Mouse (Mus musculus) right cerebral cortex, postnatal 14 days (tissue): ENCODE data around the gene Aplnr.

ENCODE experiments used
- DNase-seq: peaks from one replicate; pipeline ENCODE4 v3.0.0; 2022

The Aplnr gene

DNA sequence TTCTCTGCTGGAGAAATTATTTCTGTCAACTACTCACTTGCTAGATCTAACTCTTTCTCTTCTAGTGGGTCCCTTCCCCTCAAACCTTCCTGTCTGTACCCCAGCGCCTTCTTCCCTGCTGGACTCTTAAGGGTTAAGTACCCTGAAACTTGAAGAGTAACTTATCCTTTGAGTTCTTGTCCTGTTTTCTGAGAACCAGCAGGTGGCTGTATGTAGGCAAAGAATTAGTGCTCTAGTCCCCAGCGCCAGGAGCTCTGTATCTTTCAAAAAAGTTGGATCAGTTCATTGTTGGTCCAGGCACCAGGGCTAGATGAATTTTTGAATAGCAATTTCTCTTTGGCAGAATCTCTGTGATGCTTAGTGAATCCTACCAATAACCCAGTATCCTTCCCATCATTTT is 2.1 kb downstream of the Aplnr start:
- no peak for DNase-seq

DNA sequence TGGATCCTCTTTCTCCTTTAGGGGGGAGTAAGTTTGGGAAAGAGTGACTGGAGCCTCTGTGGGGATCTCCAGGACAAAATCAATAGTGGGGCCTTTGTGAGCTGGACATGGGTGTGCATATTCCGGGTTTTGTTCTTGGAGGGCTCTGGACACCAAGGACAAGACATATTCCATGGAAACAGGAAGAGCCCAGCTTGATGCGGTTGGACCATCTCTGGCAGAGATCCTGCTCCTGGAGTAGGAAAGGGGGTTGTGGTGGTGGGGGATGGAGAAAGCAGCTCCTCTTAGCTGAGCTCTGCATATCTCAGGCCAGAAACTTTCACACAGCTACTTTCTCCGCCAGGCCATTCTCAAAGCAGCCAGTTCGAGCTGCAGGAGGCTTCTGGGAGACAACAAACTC is 3.4 kb downstream of the Aplnr start:
- DNase-seq = no peak

DNA sequence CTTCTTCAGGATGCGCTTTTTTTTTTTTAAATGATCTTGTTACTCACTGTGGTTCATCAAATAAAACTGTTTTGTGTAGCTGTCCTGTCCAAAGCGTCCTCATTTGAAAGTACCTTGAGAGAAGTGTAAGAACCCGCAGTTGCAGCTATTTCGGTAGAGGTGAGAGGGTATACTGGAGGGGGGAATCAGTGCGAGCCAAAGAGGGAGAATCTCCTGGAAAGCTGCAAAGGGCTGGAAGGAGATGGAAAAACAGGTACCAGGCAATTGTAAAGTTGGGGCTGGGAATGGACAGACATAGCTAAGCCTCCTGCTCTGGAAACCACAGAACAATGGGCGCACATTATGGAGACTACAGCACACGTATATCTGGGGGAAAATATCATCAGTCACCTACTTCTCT is 3.8 kb downstream of the Aplnr start:
- no peak for DNase-seq

DNA sequence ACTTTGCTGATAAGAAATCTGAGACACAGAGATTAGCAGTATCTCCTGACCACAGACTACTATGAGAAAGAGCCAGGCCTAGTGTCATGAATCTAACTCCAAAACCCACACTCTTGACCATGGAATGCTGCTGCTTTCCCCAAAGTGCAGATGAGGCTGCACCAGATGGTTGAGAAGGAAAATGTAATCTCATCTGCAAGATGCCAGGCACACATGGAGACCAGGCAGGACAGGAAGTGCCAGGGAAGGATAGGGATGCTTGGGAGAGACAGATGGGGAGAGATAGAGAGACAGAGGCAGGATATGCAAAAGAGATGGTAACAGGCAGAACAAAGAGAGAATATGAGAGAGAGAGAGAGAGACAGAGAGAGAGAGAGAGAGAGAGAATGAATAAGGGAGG is 4.8 kb downstream of the Aplnr start:
- no peak for DNase-seq

DNA sequence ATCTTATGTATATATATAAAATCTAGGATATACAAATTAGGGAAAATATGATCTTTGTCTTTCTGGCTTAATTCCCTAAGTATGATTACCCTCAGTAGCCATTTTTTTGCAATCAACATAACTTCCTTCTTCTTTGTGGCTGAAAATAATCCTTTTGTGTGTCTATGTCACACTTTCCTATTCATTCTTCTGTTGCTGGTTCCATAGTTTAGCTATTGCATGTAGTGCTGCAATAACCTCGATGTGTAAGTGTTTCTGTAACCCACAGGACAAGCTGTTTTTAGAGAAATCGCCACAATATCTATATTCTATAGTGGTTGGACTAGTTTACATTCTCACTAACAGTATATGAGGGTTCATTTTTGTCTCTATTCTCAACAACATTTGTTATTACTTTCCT is 8.9 kb downstream of the Aplnr start:
- DNase-seq = no peak

DNA sequence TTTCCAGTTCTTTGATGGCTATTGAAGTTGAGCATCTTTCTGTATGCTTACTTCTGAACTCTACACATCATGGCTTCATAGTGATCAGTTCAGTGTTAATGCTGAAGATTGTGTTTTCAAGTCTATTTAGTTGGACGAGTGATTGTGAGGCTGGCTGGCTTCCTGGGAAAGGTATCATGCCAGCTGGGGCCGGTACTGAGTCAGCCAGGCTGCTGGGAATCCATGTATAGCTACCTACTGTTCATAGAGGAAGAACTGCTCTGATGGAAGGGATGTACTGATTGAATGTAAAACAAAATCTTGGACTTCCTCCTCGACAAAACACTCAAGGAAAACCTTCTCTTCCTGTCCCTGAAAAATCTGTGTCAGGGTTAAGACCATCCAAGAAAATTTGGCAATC is 9.3 kb downstream of the Aplnr start:
- no peak for DNase-seq

DNA sequence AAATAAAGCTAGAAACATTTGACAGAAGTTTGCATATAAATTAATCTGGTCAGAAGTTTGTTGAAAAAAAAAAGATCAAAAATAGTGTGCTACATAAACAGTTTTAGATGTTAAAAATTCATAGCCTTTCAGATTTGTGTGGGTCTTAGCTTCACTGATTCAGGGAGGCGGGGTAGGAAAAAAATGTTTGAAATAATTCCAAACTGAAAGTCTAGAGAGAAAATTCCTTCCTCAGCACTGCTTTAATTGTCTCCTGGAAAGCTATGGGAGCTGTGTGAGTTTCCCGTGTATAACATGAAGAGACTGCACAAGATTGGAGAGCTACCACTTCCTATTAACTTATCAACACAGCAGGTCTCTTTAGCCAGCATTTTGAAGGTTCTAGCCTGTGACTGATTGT is 11.5 kb downstream of the Aplnr start:
- no peak for DNase-seq

DNA sequence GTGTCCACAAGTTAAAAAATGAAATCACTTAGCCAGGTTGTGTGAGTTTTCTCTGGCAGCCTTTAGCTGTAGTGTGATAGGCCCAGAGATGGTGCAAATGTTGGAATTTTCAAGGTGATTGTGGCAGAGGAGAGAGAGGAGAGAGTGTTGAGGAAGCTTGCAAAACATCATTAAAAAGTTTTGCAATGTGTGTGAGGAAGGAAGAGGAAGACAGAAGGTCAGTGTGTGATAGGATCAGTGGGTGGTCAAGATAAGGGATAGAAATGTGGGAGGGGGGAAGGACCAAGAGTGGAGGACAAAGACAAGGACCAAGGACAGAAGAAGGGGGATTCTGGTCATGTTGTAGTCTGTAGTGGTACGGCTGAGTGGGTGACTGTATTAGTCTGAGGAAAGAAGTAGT is 14.3 kb downstream of the Aplnr start:
- DNase-seq = no peak

DNA sequence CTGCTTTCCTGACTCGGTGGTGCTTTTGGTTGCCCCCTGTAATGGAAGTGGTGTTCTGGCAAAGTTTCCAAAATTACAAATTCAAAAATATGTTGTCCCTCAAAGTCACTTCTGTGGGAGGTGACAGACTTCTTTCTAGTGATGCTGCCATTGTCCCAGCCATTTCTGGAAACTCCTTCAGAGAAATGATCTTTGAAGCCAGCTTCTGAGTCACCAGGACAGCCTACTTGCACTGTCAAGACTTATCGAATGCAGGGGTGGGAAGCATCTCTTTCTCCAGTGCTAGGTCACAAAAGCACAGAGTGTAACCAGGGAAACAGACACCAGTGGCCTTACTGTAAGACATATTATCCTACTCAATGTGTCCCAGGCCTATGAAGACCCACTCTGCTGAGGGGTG is 15.2 kb downstream of the Aplnr start:
- DNase-seq = no peak

DNA sequence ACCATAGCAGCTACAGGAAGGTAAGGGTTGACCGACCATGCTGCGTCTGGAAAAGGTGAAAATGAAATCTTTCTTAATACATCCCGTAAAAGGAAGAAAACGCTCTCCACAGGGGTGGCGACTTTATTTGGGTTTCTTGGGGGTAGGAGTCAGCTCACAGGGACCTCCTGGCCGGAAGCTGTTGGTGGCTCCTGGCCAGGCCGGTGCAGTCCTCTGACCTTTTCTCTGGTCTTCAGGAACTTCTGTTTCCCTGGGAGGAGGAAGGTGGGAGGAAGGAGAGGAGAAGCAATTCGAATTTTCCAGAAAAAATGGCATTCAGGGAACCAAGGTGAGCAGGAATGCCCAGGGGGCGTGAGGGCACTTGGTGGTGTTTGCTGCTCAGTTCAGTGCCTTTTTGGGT is 19.3 kb downstream of the Aplnr start:
- no peak for DNase-seq

DNA sequence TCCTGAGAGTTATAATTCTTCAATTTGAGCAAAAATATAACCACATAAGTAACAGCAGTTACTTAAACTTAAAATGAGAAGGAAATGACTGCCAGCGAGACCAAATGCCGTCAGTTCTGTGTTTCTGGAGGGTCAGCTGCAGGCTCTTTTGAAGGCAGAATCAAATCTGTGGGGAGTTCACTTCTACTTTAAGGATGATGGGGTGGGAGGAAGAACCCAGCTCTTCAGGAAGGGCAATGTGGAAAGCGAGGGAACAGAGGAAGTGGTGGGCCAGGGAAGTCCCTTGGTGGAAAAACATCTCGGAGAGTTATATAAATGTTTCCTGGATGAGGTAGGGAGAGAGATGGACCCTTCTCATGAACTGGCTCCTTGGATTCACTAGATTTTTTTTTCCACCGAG is 20.1 kb downstream of the Aplnr start:
- no peak for DNase-seq

DNA sequence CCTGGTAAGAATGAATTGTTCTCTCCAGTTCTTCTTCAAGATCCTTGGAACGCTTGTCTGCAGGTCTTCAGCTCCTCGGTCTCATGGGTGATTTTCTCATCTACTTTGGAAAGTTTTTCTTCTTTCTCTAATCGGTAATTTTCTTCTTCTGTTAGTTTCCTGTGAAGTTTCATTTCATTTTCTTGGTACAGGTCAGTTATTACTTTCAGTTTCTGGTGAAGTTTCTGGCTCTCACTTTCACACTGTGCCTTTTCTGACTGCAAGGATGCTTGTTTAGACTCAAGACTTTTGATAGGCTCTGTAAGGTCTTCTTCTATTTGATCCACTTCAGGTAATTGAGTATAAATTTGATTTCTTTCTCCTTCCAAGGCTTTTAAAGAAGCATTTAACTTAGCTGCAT is 21.4 kb downstream of the Aplnr start:
- DNase-seq = no peak

DNA sequence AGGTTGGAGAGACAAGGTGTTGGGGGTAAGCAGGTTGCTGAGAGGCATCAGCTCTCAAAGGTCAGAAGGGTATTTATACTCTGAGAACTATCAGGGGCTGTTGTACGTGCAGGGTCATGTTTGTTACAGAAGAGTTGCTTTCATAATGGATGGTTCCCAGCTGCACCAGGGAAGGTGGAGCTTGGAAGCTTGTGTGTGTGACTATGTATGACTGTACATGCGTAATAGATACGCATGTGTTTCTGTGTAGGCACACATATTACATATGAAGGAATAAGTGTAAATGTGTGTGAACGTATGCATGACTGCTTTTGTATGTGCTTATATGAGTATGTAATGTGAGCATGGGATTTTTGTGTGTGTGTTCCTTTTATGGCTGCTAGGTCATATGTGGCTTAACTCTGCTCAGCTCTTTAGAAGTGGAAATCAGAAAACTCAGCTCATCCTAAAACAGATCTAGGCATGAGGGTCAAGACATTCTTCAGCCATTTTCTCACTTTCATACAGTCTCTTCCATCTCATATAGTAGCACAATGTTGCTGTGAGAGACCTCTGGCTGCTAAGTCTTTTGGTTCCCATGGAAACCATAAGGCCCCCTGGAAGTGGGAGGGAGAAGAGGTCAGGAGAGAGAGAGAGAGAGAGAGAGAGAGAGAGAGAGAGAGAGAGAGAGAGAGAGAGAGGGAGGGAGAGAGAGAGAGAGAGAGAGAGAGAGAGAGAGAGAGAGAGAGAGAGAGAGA is 25.0 kb downstream of the Aplnr start:
- DNase-seq = no peak

DNA sequence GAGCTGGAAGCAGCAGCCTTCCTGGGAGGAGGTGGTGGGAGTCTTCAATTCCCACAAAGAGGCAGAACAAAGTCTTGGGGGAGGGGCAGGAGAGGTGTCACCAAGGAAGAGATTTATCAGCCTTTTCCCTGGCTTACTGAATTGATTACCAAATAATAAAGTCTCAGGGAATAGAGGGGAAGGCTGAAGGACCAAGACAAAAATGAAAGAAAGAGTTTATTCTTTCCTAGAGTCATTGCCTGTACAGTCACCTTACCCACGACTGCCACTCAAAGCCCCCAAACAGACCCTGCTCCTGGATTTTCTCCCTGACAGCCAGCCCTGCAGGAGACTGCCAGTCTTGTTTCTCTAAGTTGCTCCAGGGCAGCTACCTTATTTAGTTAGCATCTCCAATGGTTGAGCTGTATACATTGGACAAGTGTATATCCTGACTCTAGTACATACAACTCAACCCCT is 25.6 kb downstream of the Aplnr start:
- no peak for DNase-seq

DNA sequence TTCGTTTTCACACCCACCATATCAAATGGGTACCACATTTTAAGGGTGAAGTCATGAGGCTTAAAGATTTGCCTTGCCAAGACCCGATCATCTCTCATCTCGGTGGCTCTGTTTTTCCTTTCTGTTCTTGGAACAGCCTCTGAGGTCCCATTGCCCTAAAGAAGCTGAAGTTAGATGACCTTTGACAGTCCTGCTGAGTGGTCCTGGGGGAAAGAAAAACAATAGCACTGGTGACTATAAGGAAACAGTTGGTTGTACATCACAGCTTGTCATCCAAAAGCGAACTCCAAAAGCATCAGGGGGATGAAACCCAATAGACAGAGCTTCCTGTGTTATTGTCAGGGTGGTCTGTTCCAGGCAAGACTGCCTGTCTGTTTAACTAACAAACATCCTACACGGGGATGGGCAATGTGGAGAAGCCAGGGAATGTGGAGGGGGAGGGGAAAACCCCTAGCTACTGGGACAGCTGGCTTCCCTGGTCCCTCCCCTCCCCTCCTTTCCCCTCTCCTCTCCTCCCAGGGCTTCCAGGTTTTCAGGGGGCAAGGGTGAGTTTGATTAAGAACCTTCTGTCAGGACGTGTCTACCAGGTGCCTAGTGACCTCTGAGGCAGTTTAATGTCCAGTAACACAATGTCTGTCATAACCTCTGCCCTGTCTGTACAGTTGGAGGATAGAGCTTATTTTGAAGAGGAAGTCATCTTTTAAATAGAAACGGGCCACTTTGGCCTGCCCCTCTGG is 27.5 kb downstream of the Aplnr start:
- DNase-seq = no peak

DNA sequence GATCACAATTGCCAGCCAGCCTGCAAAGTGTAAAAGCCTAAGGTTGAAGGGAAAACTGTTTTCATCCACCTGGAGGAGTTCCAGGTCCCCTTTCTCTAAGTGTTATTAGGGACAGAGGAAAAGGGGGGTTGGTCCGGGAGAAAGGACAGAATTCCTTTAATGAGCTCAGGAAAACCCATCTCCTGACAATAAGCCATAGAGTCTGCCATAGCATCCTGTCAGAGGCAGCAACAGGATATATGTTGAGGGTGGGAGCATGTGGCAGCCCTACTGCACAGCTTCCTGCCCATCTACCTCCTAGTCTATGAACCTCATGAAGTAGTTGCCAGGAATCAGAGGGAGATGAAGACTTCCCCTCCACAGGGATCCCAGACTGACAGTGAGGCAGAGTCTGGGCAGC is 31.6 kb downstream of the Aplnr start:
- no peak for DNase-seq

DNA sequence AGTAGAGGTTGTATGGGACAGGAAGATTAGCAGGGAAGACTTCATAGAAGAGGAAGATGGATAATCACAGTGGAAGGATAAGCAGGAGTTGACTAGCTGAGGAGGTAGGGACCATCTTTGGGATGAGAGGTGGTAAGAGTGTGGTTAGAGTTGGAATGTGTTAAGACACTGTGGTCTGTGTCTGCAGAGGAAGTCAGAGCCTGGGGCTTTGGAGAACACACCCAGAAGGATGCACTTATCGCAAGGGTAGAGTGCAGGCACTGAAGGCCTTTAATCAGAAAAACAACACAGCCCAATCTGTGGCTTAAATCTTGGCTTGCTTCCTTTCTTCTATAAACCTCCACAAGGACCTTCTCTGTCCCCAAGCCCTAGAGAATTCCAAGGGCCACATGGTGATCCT is 32.3 kb downstream of the Aplnr start:
- no peak for DNase-seq

DNA sequence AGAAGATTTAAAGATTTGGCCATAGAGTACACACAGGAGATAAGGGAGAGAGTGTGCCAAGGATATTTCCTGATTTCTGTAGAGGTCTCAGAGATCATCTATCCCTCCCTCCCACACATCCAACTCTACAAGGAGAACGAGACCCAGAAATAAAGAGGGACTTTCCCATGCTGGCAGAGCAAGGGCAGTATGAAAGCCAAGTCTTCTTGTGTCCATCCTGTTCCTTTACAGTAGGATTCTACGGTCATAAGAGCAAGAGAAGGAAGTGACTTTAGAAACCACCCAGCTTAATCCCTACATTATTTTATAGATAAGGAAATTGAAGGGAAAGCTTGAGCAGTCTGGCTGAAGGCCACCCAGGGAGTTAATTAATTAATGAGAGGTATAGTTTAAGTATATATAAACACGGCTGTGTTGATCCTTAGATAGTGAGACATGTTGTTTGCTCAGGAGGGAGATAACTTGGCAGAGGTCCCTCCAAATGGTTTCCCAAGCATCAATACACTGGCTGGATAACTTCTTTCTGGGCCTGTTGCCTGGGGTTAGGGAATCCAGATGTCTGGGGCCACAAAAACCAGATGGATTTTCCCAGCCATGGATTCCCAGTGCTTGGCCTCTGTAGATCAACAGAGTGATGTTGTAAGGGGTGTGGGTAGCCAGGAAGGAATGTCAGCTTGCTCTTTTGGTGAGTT is 36.2 kb downstream of the Aplnr start:
- DNase-seq = no peak

DNA sequence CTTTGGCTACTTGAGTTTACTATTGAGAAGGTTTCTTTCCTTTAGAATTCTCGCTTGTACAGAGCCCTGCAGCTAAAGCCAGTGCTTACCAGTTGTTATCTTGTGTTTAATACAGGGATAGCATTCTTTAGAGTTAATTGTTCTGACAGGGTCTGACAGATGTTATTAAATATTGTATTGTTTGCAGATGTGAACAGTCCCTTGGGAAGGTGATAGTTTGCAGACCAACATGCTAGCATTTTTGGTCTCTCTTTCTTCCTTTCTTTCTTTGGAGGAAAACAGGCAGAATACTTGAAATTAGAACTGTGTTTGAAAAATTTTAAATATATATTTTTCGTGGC is 36.7 kb downstream of the Aplnr start:
- no peak for DNase-seq

DNA sequence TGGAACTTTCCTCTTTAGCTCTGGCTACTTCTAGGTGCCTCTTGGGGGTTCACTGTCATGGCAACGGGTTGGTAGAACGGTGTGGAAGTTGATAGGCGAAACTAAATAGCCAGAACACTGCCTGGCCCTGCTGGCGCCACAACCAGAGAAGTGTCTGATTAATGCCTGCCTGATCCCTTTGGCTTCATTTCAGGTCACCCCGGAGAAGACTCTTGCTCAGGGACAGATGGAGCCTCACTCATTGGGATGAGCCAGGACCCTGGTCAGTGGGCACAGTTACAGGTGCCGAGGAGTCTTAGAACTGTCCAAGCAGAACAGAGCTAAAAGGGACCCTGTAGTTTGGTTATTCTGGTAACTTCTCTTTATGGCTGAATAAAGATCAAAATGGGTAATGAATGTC is 37.5 kb downstream of the Aplnr start:
- no peak for DNase-seq

DNA sequence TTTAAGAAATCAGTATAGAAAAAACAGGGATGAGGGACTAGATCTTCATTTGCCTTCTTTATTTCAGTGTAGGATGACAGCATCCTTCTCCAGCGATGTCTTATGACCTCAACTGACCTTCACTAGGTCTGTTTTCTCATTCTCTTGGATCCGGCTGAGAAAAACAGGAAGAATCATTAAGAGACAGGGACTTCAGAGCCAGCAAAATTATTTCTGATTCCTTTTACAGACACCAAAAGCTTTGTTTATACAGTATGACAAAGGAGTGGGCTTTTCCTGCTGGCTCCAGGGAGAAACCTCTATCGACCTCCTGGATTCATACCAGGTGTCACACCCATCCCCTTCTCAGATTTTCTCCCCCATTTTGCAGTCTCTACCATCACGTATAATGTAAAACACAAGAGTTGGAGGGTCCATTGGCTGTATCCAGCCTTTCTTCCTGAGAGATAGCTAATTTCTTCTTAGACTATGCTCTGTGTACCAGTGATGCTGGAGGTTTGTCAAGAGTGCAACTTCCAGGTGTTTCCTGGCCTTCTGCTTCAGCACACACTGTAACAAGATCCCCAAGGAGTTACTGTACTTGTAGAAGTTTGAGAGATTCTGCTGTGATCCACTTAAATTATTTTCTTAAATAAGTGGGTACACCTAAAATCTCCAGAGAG is 42.2 kb downstream of the Aplnr start:
- DNase-seq = no peak

DNA sequence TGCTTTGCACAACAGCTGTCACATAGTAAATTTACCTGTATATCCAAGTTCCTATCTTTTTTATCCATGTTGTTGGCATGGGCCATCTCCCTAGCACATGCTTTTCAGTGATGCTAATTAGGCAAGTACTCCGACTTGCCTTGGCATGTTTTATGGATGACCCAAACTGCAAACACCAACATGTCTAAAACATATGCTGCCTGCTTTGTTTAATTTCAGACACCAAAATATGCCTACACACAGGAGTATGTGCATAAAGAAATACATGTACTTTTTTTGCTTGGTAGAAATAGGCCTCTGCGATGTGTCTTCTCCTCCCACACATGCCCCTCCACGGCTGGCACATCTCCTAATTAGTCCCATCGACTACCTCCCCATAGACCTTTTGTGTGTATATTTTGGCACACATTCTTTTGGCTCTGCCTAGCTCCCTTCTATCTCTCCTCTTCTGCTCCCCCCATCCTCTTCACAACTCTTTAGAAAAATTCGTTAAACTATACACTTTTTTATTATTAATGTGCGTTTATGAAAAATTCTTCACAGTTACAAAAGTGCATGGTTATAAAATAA is 51.6 kb downstream of the Aplnr start:
- DNase-seq = no peak
